Mouse (Mus musculus): ENCODE results near the gene Maf.

DNA sequence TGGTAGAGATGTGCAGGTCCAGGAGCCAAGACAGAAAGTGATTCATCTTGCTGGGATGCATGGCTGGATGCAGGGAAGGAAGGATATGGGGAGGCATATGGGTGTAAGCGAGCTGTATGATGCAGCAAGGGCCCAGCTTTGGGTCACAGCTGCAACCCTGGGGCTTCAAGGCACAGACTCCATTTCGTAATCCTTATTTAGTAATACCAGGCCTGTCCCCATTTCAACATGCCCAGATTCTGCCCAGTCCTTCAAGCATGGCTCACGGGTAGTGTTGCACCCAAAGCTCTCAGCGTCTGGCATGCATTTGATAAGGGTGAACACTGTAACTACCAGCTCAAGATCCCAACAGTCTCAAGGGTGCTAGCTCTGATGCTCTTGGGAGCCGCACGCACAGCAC lies 11.0 kb upstream of the Maf start:
- no peak for TF ChIP-seq MAFK (IDR thresholded peaks at IDR 0.05; ENCODE audit: insufficient read depth, low read depth, low read length)
- no peak for TF ChIP-seq ZC3H11A (IDR thresholded peaks at IDR 0.05; ENCODE audit: borderline replicate concordance, low read depth, low read length)
- TF ChIP-seq ZNF384 (IDR thresholded peaks at IDR 0.05; ENCODE audit: low read depth, low read length): no peak
- TF ChIP-seq HCFC1 (IDR thresholded peaks at IDR 0.05; ENCODE audit: borderline replicate concordance, insufficient read depth, low read length): no peak
